Mouse (Mus musculus) testis, adult 2 months (tissue): ENCODE measurements around the gene Smyd2.

ENCODE experiments used
- CTCF ChIP-seq: fragments of 200-500 bp; IDR thresholded peaks from 2 replicates; pipeline ENCODE4 v1.5.1; 2012; ENCODE audit warnings: low read depth, mild to moderate bottlenecking, inconsistent platforms, low read length, moderate library complexity; ENCODE audit not compliant: control insufficient read depth, insufficient read depth, insufficient replicate concordance
- POLR2A ChIP-seq: fragments of 200-500 bp; IDR thresholded peaks from 2 replicates; pipeline ENCODE4 v1.6.1; 2012; ENCODE audit warnings: low read depth, mild to moderate bottlenecking, inconsistent platforms, low read length, moderate library complexity; ENCODE audit not compliant: control insufficient read depth

DNA sequence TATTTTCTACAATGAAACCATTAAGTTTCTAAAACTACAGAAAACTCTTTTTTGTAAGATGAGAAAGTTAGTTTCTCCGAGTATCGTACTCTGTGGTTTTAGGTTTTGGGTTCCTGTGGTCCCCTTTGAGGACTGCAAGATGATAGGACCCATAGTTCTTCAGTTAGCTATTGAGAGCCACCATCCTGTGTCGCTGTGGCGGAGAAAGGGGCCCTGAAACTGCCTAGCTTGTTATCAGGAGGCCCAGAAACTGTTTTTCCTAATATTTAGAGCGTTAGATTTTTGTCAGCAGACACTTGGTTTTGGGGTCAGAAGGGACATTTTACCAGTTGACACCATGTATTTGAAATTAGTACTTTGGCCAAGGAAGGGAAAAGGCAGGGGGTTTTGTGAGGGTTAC is 66.4 kb downstream of the Smyd2 start:
- TF ChIP-seq POLR2A (no peak), CTCF (no peak)
